8 mouse cellular contexts compared by ENCODE assay signal in genomic region chr9:108263131-108263681, GRCm38 (mm10). TPM values are rescaled to one million over a fixed set of nuclear protein-coding genes. Genes with fewer than 3 reads are reported as not detected.
DNase-seq lines count a peak whose midpoint lies in the region; ATAC-seq and TF ChIP-seq lines count a peak whose summit lies in the region.

No protein-coding gene starts in this region.

- peak overlapping the region; percentile 53 for H3K4me2 ChIP-seq in neural tube, embryonic 11.5 days (ENCODE audit: low read depth)
- H3K4me2 ChIP-seq in stomach, embryonic 15.5 days, result peak overlapping the region; percentile 72

- no peaks in the 10 kb centered on the region for H3K27me3 ChIP-seq in neural tube, embryonic 11.5 days (ENCODE audit: control insufficient read depth, insufficient read depth, low read length)
- H3K27me3 ChIP-seq in stomach, embryonic 15.5 days (replicated peaks), result no peaks in the 10 kb centered on the region

- TF ChIP-seq CTCF in layer of hippocampus, adult 2 months (conservative IDR thresholded peaks at IDR 0.05), result no peak

- peak overlapping the region; percentile 86 for H3K27ac ChIP-seq in neural tube, embryonic 11.5 days (ENCODE audit: low read depth, low read length)
- peak overlapping the region; percentile 96 for H3K27ac ChIP-seq in layer of hippocampus, adult 2 months
- H3K27ac ChIP-seq in stomach, embryonic 15.5 days, result peak overlapping the region; percentile 96

- peak overlapping the region; percentile 81 for H3K9ac ChIP-seq in neural tube, embryonic 11.5 days (ENCODE audit: low read length)
- H3K9ac ChIP-seq in stomach, embryonic 15.5 days, result peak overlapping the region; percentile 65

- H3K4me3 ChIP-seq in neural tube, embryonic 11.5 days (ENCODE audit: low read depth, low read length), result peak overlapping the region; percentile 78
- H3K4me3 ChIP-seq in layer of hippocampus, adult 2 months, result peak overlapping the region; percentile 93
- peak overlapping the region; percentile 67 for H3K4me3 ChIP-seq in stomach, embryonic 15.5 days (replicated peaks)

- H3K9me3 ChIP-seq in neural tube, embryonic 11.5 days (ENCODE audit: control insufficient read depth, low read length), result no peaks in the 10 kb centered on the region
- H3K9me3 ChIP-seq in stomach, embryonic 15.5 days, result no peaks in the 10 kb centered on the region

- 1% methylated on average over 52 of the region's 62 CpGs for WGBS in neural tube, embryonic 11.5 days
- WGBS in stomach, embryonic 15.5 days, result 0% methylated on average over 61 of the region's 62 CpGs

- H3K4me1 ChIP-seq in neural tube, embryonic 11.5 days (ENCODE audit: control insufficient read depth, insufficient read depth, low read length), result peaks cover 15% of the 10 kb centered on the region
- peaks cover 30% of the 10 kb centered on the region for H3K4me1 ChIP-seq in stomach, embryonic 15.5 days

- ATAC-seq in neural tube, embryonic 11.5 days (ENCODE audit: insufficient read depth, low FRiP score, low TSS enrichment), result peak; percentile 67
- ATAC-seq in stomach, embryonic 15.5 days (ENCODE audit: insufficient read depth, low FRiP score, low read depth), result peak; percentile 41; the same call in 1 of the 2 replicates

- peak; percentile 59 for DNase-seq in neural tube, embryonic 11.5 days (ENCODE audit: low spot score)
- DNase-seq in neural tube, embryonic 10.5 days (ENCODE audit: extremely low spot score, low spot score), result no peak
- DNase-seq in brain, embryonic 18.5 days (ENCODE audit: low read depth, low spot score), result peak; percentile 6
- DNase-seq in frontal cortex, postnatal 10 days (ENCODE audit: low spot score in 2 of 2), result peak; percentile 34 to 48
- DNase-seq in layer of hippocampus, adult 2 months (ENCODE audit: low spot score in 2 of 2), result peak; percentile 23 to 25
- peak; percentile 59 for DNase-seq in lung, postnatal 25 days (ENCODE audit: low spot score)
- DNase-seq in cerebellum, postnatal 25 days, result no peak

- H3K36me3 ChIP-seq in neural tube, embryonic 11.5 days (ENCODE audit: control insufficient read depth, insufficient read depth, low read length), result no peaks in the 10 kb centered on the region
- H3K36me3 ChIP-seq in stomach, embryonic 15.5 days, result no peaks in the 10 kb centered on the region

RNA-seq across cellular contexts. Expression of gene Dag1, which starts 0.6 kb away (rescaled TPM):
- 62.4 and 65.9 TPM in 2 replicates for polyA plus RNA-seq in neural tube, embryonic 11.5 days (2014; fragmentation: Nextera tagmentation; extraction: Ambion mirVana)
- 10 to 100 TPM; 74.4 to 76.5 TPM for total RNA-seq in layer of hippocampus, adult 2 months (2021)
- 74.7 and 90.6 TPM in 2 replicates for polyA plus RNA-seq in stomach, embryonic 15.5 days (2015; fragmentation: Nextera tagmentation; extraction: Ambion mirVana)

RNA-seq across cellular contexts. Expression of gene Nicn1, which starts 27.0 kb away (rescaled TPM):
- polyA plus RNA-seq in neural tube, embryonic 11.5 days (2014; fragmentation: Nextera tagmentation; extraction: Ambion mirVana), result 63.8 and 65.1 TPM in 2 replicates
- 100 to 1,000 TPM; 109 to 114 TPM for total RNA-seq in layer of hippocampus, adult 2 months (2021)
- 27.6 and 31.2 TPM in 2 replicates for polyA plus RNA-seq in stomach, embryonic 15.5 days (2015; fragmentation: Nextera tagmentation; extraction: Ambion mirVana)

RNA-seq across cellular contexts. Expression of gene Amt, which starts 33.4 kb away (rescaled TPM):
- polyA plus RNA-seq in neural tube, embryonic 11.5 days (2014; fragmentation: Nextera tagmentation; extraction: Ambion mirVana), result 18.8 and 18.9 TPM in 2 replicates
- 10 to 100 TPM; 32.9 to 34.4 TPM for total RNA-seq in layer of hippocampus, adult 2 months (2021)
- polyA plus RNA-seq in stomach, embryonic 15.5 days (2015; fragmentation: Nextera tagmentation; extraction: Ambion mirVana), result 21.8 and 22.3 TPM in 2 replicates

RNA-seq across cellular contexts. Expression of gene Rhoa, which starts 42.7 kb away (rescaled TPM):
- polyA plus RNA-seq in neural tube, embryonic 11.5 days (2014; fragmentation: Nextera tagmentation; extraction: Ambion mirVana), result 236 and 274 TPM in 2 replicates
- 100 to 1,000 TPM; 155 to 163 TPM for total RNA-seq in layer of hippocampus, adult 2 months (2021)
- 452 and 455 TPM in 2 replicates for polyA plus RNA-seq in stomach, embryonic 15.5 days (2015; fragmentation: Nextera tagmentation; extraction: Ambion mirVana)

RNA-seq across cellular contexts. Expression of gene Tcta, which starts 42.8 kb away (rescaled TPM):
- polyA plus RNA-seq in neural tube, embryonic 11.5 days (2014; fragmentation: Nextera tagmentation; extraction: Ambion mirVana), result 30.8 and 31.4 TPM in 2 replicates
- total RNA-seq in layer of hippocampus, adult 2 months (2021), result 10 to 100 TPM; 35.4 to 36.0 TPM
- 40.0 and 42.1 TPM in 2 replicates for polyA plus RNA-seq in stomach, embryonic 15.5 days (2015; fragmentation: Nextera tagmentation; extraction: Ambion mirVana)

Comparison
In these comparisons a context has a peak if more than half of its experiments do, and no peak if none do; other contexts are left out.
1. DNase-seq: peak in neural tube, embryonic 11.5 days (single experiment), brain, embryonic 18.5 days (single experiment), frontal cortex, postnatal 10 days (2 of 2), layer of hippocampus, adult 2 months (2 of 2) and lung, postnatal 25 days (single experiment); none in neural tube, embryonic 10.5 days (single experiment) and cerebellum, postnatal 25 days (0 of 2).
2. Peak in every context shown above with its lines, with median percentiles within 50 percentile points of each other: H3K27ac ChIP-seq and H3K4me3 ChIP-seq.